Mouse (Mus musculus) liver, embryonic 14.5 days (tissue): ENCODE data around the gene Hspa12a.

Source experiments
- CTCF ChIP-seq: IDR thresholded peaks from 2 replicates; pipeline ENCODE4 v1.5.1; 2016; ENCODE audit warnings: antibody characterized with exemption, low read depth, control low read depth
- EP300 ChIP-seq: IDR thresholded peaks from 2 replicates; pipeline ENCODE4 v1.6.1; 2016; ENCODE audit warnings: antibody characterized with exemption, low read depth

DNA sequence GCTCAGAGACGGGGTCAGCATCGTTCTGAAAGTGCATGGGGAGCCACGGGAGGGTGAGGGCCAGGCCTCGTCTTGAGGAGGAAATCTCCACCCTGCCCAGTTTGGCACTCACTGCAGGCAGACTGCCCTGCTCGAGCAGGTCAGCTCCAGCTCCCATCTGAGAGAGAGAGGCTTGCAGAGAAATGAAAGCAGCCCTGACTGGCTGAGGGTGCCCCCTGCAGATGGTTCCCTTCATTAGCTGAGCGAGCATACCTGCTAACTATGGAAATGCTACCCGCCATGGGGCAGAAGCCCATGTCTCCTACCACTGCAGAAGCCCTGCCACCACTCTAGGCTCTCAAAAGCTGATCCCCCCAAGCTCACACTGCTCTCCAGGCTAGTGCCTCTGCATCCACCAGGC is 115.8 kb downstream of the Hspa12a start:
- TF ChIP-seq CTCF (no peak), EP300 (no peak)
